Mouse (Mus musculus) heart, adult 2 months (tissue): Measurements from ENCODE around the gene Lce1d.

Experiments
- EP300 ChIP-seq: fragments of 200-500 bp; IDR thresholded peaks from 2 replicates; pipeline ENCODE4 v1.6.1; 2011; ENCODE audit warnings: low read depth, low read length, control low read depth; ENCODE audit not compliant: insufficient read depth
- POLR2A ChIP-seq: fragments of 200-500 bp; IDR thresholded peaks from 2 replicates; pipeline ENCODE4 v1.6.1; 2011; ENCODE audit warnings: mild to moderate bottlenecking, low read depth, low read length, control low read depth; ENCODE audit not compliant: insufficient read depth

- TF ChIP-seq POLR2A (no peak), EP300 (no peak)
Measured at GRCm38 (mm10) chr3:92691688-92692087, 4.7 kb upstream of the Lce1d start.
